Mouse (Mus musculus) thymus, postnatal 36 days (tissue): ENCODE results near the gene AL607142.1.

Source experiments
- DNase-seq, 2 experiments: peaks; one replicate each; pipeline ENCODE4 v3.0.0; 2022; ENCODE audit warnings: mixed read lengths in 2 of 2

Gene AL607142.1

GRCm38 (mm10) chr4:120058157-120058556, 6.6 kb upstream of the AL607142.1 start:
- no peak for DNase-seq

DNA sequence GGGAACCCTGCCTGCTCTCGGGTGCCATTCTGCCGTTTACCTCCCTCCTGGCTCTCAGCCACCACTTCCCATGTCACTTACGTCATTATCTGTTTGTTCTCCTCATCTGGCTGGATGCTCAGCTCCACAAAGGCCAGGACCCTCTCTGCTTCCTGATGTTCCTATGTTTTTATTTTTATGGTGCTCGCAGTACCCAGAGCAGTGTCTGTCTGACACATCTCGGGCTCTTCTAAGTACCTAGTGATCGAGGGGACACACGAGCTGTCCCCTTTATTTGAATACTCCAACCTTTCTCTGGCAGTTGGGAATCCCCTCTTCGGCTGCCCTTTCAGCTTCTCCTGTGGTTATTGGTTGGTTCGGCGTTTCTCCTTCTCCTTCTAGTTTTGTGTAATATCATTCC, 6.0 kb upstream of the AL607142.1 start:
- DNase-seq, result no peak

DNA sequence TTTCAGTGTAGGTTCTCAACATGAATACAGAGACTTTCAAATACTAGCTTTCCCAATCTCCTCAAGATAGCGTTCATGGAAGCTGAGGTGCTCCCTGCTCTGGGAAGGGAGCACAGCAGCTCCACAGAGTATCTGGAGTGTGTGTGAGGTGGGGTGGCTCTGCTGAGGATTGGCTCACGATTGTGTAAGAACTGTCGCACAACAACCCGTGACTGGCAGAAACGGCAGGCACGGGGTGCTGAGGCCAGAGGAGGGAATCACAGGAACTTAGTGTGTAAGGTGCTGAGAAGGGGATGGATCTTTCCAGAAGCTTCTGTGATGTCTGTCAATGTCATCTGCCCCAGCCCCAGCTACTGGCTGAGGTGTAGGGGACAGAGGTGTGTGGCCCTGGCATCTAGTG, 3.1 kb upstream of the AL607142.1 start:
- no peak for DNase-seq

- no peak for DNase-seq
Measured at GRCm38 (mm10) chr4:120062198-120062597, 2.6 kb upstream of the AL607142.1 start.

DNA sequence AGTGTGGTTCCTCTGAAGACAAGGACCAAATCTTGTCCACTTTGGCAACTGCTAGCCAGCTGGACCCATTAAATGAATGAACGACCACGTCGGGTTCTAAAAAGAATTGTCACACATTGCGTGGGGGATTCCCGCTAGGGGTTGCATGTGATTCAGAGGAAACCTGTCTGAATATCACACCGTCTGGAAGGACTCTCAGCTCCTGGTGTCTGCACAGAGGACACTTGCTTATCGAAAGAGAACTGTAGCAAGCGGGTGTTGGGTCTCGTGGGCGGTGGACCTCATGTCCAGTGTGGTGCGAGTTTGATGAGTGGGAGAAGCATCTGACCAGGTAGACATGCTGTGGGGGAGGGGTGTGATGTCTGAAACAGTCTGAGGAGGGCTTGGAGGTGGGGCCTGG, 2.0 kb upstream of the AL607142.1 start:
- DNase-seq, result no peak

GRCm38 (mm10) chr4:120063353-120064124, 1.3 kb upstream of the AL607142.1 start:
- no peak for DNase-seq

DNA sequence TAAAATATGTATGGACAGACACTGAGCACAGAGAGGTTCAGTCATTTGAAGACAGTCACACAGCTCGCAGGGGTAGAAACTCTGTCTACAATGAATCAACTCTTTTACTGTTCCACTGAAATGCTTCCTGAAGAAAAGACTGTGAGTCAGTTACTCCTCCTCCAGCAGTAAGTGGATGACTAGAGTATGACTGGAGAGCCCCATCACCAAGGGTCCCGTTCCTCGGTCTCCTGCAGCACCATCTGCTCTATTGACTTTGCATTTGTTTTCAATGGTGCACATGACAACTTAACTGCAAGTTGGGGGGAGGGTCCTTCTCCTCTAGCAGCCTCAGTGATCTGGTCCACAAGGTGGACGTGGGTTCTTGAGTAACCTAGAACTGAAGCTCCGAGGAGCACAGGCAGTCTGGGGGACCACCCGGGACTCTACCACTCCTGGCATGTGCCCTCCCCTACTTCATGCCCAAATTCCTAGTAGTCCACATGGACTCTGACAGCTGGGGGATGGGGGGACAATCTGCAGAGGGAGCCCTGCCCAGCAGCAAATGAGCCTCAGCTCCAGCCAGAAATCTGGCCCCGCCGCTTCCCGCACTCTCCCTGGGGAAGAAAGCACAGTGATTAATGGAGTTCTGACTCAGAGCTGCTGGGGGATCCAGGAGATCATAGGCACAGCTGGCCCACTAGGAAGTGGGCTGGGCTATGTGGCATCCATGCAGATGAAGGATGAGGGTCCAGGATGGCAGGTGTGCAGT, 2.2 kb downstream of the AL607142.1 start:
- DNase-seq, result no peak

DNA sequence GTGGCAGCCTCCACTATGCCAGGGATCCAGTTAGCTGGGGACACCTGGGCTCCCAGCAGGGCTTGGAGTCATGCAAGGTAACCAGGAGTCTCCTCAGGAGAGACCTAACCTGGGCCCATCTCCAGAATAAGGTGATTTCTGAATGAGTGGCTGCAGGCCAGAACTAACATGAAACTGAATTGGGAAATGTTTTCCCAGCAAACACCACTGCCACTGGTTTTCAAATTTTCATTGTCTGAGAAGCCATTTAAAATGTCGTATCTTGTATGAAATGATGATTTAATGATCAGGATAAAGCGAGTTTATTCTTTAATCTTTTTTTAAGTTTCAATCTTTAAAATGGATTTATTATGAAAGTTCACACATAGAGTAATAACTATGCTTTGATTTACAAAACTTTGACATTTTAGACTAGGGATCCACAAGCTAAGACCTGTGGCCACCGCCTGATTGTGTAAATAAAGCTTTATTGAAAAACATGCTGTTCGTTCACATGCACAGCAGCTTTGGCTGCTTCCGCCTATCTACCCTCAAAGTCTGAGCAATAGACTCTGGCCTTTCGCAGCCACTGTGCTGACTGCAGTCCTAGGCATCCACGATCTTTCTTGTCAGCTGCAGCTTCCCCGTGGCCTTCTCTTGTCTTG, 2.9 kb downstream of the AL607142.1 start:
- DNase-seq, result no peak

DNA sequence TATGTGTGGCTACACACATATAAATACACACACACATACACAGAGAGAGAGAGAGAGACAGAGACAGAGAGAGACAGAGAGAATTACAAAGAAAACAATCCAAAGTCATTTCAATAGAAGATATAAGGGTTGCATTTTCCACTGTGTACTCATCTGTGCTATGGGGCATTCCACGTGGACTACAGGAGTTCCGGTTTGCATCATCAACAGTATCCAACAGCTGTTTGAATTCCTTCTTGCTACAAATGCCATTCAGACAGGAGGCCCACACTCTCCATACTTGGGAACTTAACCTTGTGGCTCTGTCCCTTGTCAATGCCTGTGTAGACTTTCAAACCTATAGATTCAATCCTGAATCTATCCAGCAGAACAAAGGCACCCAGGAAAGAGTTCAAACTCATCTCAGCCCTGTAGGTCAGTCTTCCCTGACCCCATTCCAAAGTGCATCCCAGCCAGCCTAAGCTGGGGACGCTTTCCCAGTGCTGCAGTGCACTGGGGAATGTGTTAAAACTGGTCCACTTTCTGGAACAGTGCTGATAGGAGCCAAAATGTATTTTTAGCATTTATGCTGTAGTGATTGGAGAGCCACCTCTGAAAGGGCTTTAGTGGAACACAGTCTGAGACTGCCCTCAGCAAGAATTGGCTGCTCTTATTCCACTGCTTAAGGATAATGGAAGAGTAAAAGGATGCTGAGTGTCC, 4.2 kb downstream of the AL607142.1 start:
- DNase-seq, result no peak

DNA sequence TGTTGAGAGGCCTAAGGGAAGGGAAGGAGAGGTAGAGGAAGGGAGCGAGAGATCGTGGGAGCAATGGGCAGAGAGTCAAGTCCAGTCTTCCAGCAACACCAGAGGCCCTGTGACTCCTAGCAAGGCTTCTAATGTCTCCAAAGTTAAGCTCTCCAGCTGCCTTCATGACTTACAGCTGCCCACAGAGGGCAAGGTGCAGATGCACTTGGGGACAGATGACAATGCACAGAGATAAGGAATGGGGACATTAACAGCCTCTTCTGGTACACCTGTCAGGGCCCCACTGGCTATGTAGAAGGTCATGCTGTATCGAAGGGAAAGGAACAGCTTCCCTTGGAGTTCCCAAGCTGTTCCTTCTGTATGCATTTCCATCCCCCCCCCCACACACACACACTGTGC, 4.8 kb downstream of the AL607142.1 start:
- DNase-seq, result no peak

DNA sequence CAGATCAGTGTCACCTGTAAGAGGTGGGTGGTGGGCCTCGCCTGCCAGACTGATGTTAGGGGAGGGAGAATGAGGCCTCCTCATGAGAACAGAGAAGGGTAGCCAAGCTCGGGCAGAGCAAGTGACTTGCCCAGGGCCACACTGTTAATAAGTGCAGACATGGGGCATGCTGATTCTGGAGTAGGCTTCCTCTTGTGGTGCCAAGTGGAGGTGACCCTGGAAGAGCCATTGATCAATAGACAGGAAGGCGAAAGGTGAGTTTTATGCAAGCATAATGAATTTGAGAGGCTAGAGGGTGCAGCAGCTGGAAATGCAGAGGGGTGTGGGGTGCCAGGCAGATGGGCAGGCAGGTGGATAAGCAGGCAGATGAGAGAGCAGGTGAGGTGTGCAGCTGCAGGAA, 6.6 kb downstream of the AL607142.1 start:
- no peak for DNase-seq

GRCm38 (mm10) chr4:120071842-120072507, 7.2 kb downstream of the AL607142.1 start:
- DNase-seq, result no peak

- DNase-seq, result no peak
Measured at GRCm38 (mm10) chr4:120074061-120074460, 9.3 kb downstream of the AL607142.1 start.

DNA sequence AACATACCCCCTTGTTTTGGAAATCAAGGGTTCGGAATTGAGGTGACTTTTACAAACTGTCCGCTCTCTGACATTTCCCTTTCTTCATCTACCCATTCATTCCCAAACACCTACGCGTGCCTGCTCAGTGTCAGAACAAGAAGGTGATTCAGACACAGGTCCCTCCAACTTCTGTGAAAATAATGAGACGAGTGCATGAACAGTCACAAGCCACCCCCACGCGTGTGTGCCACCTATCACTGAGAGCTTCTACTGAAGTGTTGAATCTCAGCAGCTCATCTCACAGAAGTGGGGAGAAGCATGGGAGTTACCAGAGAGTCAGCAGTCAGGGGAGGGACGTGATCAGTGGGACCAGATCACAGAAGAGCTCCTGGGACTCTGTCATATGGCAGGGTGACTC, 12.5 kb downstream of the AL607142.1 start:
- DNase-seq, result peak in 1 of 2 experiments; percentile 1

DNA sequence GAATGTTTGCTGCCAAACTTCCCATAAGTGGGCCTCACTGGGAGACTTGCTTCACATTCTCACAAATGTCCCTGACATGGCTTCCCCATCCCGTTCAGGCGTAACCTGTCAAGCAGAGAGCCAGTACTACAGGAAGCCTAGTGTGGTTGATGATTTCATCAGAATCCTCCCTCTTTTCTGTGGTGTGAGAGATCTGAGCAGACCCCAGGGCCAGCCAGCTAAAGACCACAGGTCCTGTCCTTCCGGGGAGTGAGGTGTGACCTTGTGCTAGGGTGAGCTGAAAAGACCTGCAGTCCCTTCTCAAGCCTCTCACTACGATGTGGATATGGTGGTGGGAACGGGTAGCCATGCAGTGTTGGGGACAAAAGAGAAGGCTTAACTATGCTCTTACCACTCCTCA, 17.7 kb downstream of the AL607142.1 start:
- DNase-seq, result no peak

DNA sequence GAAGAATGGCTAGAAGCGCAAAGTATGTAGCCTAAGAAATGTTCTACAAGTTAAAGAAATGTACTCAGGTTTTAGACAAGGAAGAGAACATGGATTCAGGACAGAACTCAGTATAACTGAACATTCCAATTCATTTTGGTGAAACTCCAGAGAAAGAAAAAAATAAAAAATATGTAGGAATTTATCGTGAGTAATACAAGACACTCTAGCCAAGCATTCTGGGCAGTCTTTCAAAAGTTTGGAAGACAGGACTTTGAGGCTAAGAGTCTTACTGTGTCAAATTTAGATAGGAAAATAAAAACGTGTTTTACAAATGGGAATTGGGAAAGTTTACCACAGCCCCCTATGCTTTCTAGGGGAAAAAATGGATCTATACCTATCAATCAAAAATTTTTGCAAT, 18.9 kb downstream of the AL607142.1 start:
- DNase-seq, result no peak

DNA sequence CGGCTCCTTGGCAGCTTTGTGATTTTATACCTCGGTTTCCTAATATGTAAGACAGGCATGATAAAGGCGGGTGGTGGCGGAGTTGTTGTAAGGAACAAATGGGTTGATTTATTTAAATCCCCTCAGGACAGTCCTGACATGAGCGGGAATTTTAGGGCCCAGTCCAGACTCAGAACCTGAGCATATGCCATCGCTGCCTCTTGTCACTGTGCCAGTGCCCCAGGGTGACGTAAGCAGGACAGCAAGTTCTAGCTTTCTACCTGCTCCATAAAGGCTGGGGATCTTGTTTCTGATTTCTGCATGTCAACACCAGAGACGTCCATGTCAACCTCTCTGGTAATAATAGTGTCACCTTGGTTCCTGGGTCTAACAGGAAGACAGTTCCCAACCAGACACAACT, 24.7 kb downstream of the AL607142.1 start:
- no peak for DNase-seq

GRCm38 (mm10) chr4:120091997-120092783, 27.4 kb downstream of the AL607142.1 start:
- no peak for DNase-seq

DNA sequence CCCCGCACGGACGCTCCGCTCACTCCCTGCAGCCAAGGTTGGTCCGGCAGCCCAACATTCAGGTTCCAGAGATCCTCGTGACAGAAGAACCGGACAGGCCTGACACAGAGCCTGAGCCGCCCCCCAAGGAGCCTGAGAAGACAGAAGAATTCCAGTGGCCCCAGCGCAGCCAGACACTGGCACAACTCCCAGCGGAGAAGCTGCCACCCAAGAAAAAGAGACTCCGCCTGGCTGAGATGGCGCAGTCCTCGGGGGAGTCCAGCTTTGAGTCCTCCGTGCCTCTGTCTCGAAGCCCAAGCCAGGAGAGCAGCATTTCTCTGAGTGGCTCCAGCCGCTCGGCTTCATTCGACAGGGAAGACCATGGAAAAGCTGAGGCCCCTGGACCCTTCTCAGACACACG, 32.1 kb downstream of the AL607142.1 start:
- DNase-seq, result no peak

DNA sequence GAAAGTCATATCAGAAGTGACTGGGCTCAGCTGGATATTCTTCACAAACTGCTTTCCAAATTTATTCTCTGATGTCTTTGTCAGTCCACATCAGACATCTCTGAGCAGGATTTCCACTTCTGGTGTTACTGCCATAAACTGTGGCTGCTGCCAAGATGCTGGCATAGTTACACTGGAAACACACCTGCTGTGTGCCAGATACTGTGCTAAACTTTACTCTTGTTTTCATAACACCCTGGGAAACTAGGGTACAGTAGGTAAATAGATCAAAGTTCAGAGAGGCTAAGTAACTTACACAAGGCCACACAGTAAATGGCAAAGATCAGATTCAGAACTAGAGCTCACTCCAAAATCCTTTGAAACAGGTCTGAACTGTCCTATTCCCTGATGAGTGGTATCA, 36.4 kb downstream of the AL607142.1 start:
- no peak for DNase-seq

DNA sequence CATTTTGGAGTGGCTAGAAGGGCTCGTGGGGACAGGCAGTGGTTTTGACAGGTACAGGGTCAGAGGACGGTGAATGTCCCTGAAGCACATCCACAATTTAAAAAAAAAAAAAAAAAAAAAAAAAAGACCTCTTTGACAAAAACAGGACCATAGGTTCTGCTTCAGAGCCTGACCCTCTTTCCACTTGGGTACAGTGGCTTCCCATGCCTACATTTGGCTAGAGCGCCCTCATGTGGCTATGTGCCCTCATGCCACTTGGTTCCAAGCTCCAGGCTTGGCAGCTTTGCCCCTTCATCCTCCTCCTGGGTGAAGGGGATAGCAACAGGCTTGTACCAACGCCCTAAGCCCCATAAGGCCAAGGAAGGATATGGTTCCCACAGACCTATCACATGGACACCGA, 39.8 kb downstream of the AL607142.1 start:
- DNase-seq, result peak; percentile 71 to 72

- no peak for DNase-seq
Measured at GRCm38 (mm10) chr4:120106362-120106761, 41.6 kb downstream of the AL607142.1 start.
